Mouse (Mus musculus) C2C12 (cell line): ENCODE results near the gene Uckl1. TPM values are rescaled to one million over a fixed set of nuclear protein-coding genes. Genes with fewer than 3 reads are reported as not detected.

Experiments used
- H3K27me3 ChIP-seq: one replicate; pipeline ENCODE4 v1.6.1; 2011; ENCODE audit not compliant: control insufficient read depth, insufficient read depth, insufficient read length
- H3K36me3 ChIP-seq: one replicate; pipeline ENCODE4 v1.6.1; 2011; ENCODE audit not compliant: control insufficient read depth, insufficient read depth
- H3K4me3 ChIP-seq: one replicate; pipeline ENCODE4 v1.5.1; 2011; ENCODE audit warnings: mild to moderate bottlenecking, control low read depth; ENCODE audit not compliant: poor library complexity, insufficient read depth, severe bottlenecking
- H3K79me2 ChIP-seq: one replicate; pipeline ENCODE4 v1.6.1; 2011; ENCODE audit not compliant: control insufficient read depth, insufficient read depth
- H3K79me3 ChIP-seq: one replicate; pipeline ENCODE4 v1.6.1; 2011; ENCODE audit warnings: low read depth, control low read depth
- H3ac ChIP-seq: one replicate; pipeline ENCODE3; 2011; ENCODE audit warnings: low read depth; ENCODE audit not compliant: control insufficient read depth, insufficient read length
- CEBPB ChIP-seq: IDR thresholded peaks from one replicate; pipeline ENCODE4 v1.6.1; 2011; ENCODE audit warnings: low read depth, mild to moderate bottlenecking, control low read depth, moderate library complexity
- CTCF ChIP-seq: IDR thresholded peaks from one replicate; pipeline ENCODE4 v1.5.1; 2011; ENCODE audit not compliant: control insufficient read depth, insufficient read depth, insufficient read length
- FOSL1 ChIP-seq: IDR thresholded peaks from one replicate; pipeline ENCODE4 v1.8.0; 2011; ENCODE audit warnings: mild to moderate bottlenecking, low read length; ENCODE audit not compliant: poor library complexity, insufficient read depth, severe bottlenecking
- MAX ChIP-seq: IDR thresholded peaks from one replicate; pipeline ENCODE4 v1.6.1; 2011; ENCODE audit warnings: mild to moderate bottlenecking, control low read depth
- MYOD1 ChIP-seq: IDR thresholded peaks from one replicate; pipeline ENCODE4 v1.6.1; 2011; ENCODE audit warnings: low read depth; ENCODE audit not compliant: control insufficient read depth, insufficient read length
- MYOG ChIP-seq: IDR thresholded peaks from one replicate; pipeline ENCODE4 v1.6.1; 2011; ENCODE audit not compliant: control insufficient read depth, insufficient read length; ENCODE audit errors: extremely low read depth
- USF1 ChIP-seq: IDR thresholded peaks from one replicate; pipeline ENCODE4 v1.6.1; 2011; ENCODE audit warnings: low read depth, mild to moderate bottlenecking, control low read depth, moderate library complexity
- long read RNA-seq, 2 experiments: library from polyadenylated mRNA; unstranded; transcript quantifications; one replicate each; pipeline ENCODE4 v2.0.0; 2019 to 2020
- polyA plus RNA-seq: library from polyadenylated mRNA; unstranded; fragments of >200 nt; fragmentation: generic; extraction: Trizol; gene quantifications from one replicate; pipeline ENCODE4 v1.2.1, GENCODE M21; 2012; ENCODE audit warnings: missing spikeins

Uckl1 gene
- polyA plus RNA-seq, result 20.6 TPM
- long read RNA-seq, experiment 1, partial matches to known transcripts, result 3 of 31 reads
- long read RNA-seq, experiment 1, other reads (novel, unspliced or antisense), result 27 of 31 reads
- long read RNA-seq, experiment 2, partial matches to known transcripts, result 2 of 79 reads
- long read RNA-seq, experiment 2, other reads (novel, unspliced or antisense), result 75 of 79 reads

GRCm38 (mm10) chr2:181584411-181584942, at the start of gene Uckl1:
Gene Uckl1 (minus strand): TSS chr2:181584892.
- Histone ChIP-seq H3K79me2 (peaks cover 7% of the 10 kb centered on the region), H3ac (no peak within 1 kb of the TSS), H3K79me3 (peaks cover 1% of the 10 kb centered on the region), H3K4me3 (no peak within 1 kb of the TSS), H3K36me3 (peaks cover 32% of the 10 kb centered on the region), H3K27me3 (no peaks in the 10 kb centered on the region)
- TF ChIP-seq MAX (no peak), CEBPB (no peak), FOSL1 (no peak), USF1 (no peak), MYOG (no peak), MYOD1 (no peak), CTCF (no peak)

DNA sequence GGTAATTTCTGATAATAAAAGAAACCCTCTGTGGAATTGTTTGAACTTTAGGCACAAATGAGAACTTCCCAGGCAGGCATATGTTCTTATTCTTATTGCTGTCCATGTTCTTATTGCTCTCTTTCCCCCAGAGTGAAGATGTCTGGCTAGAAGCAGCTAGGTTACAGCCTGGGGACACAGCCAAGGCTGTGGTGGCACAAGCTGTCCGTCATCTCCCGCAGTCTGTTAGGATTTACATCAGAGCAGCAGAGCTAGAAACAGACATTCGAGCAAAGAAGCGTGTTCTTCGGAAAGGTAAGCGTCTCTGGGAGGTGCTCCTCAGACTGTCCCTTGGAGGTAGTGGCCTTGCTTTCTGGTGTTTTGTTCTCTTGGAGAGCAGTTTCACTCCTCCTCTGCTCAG, 47.9 kb upstream of the Uckl1 start:
- no peaks in the 10 kb centered on the region for H3K27me3 ChIP-seq
- no peaks in the 10 kb centered on the region for H3K79me3 ChIP-seq
- H3ac ChIP-seq, result no peak overlapping the region
- H3K4me3 ChIP-seq, result no peak overlapping the region
- peaks cover 69% of the 10 kb centered on the region for H3K36me3 ChIP-seq
- no peak for TF ChIP-seq USF1
- TF ChIP-seq MAX, result no peak
- no peak for TF ChIP-seq MYOD1
- no peak for TF ChIP-seq CEBPB
- TF ChIP-seq CTCF, result no peak
- no peaks in the 10 kb centered on the region for H3K79me2 ChIP-seq

DNA sequence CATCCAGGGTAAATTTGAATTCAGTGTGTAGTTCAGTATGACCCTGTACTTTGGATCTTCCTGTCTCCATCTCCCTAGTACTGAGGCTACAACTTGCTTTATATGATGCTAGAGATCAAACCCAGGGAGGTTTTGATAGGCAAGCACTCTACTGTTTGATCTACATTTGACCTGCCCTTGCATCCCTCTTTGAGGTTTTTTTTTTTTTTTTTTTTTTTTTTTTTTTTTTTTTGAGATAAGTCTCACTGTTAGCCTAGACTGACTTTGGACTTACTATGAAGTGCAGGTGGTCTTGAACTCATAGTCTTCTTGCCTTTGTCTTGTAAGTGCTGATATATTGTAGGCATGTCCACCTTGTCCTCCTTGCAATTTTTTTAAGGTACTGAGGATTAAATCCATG, 43.8 kb upstream of the Uckl1 start:
- no peak overlapping the region for H3ac ChIP-seq
- no peaks in the 10 kb centered on the region for H3K27me3 ChIP-seq
- no peaks in the 10 kb centered on the region for H3K79me3 ChIP-seq
- no peak overlapping the region for H3K4me3 ChIP-seq
- TF ChIP-seq CEBPB (no peak), CTCF (no peak), MAX (no peak), USF1 (no peak), MYOD1 (no peak), MYOG (no peak), FOSL1 (no peak)
- no peaks in the 10 kb centered on the region for H3K79me2 ChIP-seq
- H3K36me3 ChIP-seq, result peaks cover 37% of the 10 kb centered on the region

DNA sequence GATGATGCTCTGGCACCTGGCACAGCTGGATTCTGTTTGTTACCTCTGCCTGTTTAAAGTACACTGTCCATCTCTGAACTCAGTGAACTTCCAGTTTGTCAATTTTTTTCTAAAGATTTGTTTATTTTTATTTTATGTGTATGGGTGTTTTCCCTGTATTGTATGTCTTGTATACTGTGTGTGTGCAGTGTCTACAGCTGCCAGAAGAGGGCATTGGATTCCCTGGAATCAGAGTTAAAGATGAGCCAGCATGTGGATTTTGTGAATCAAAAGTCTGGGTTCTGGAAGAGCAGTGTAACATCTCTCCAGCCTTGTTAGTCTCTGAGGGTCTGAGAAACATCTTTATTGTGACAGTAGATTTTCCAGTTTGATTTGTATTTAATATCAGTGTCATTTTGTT, 38.7 kb upstream of the Uckl1 start:
- H3K79me2 ChIP-seq, result no peaks in the 10 kb centered on the region
- H3K79me3 ChIP-seq, result no peaks in the 10 kb centered on the region
- H3K36me3 ChIP-seq, result peaks cover 37% of the 10 kb centered on the region
- no peak for TF ChIP-seq CTCF
- no peak for TF ChIP-seq MYOG
- TF ChIP-seq FOSL1, result no peak
- TF ChIP-seq MYOD1, result no peak
- no peak for TF ChIP-seq CEBPB
- TF ChIP-seq USF1, result no peak
- no peak for TF ChIP-seq MAX
- no peak overlapping the region for H3ac ChIP-seq
- H3K27me3 ChIP-seq, result no peaks in the 10 kb centered on the region
- H3K4me3 ChIP-seq, result no peak overlapping the region

DNA sequence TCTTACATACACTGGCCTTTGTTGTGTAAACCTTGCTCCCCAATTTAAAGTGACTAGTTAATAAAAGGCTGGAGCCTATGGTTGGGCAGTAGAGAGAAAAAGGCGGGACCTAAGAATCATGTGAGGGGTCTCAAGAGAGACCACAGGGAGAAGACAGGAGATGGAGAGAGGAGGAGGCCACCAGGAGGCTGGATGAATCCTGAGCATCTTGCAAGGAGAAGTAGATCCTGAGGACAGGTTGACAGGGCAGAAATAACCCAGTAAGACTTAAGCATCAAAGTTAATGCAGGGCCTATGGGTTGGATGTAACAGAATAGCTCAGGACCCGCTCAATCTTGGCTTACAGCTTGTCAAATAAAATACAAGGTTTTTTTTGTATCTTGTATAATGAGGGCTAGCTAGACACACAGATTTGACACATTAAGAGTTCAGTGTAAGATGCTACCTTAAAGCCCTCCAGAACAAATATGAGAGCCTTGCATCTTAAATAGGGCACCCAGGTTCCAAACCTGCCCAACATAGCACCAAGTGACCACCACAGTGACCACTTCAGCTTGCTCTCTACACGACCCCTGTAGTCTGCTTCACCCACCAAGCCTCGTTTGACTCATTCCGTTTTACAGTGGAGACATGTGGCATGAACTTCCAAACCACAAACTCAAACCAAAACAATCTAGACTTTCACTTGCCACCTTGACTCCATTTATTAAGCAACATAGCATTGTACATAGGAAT, 34.2 kb upstream of the Uckl1 start:
- TF ChIP-seq MYOG, result no peak
- TF ChIP-seq MYOD1, result no peak
- no peak for TF ChIP-seq FOSL1
- no peak for TF ChIP-seq MAX
- TF ChIP-seq CEBPB, result no peak
- no peak for TF ChIP-seq USF1
- TF ChIP-seq CTCF, result no peak
- Histone ChIP-seq H3K79me3 (peaks cover 3% of the 10 kb centered on the region), H3K79me2 (peaks cover 9% of the 10 kb centered on the region), H3K4me3 (no peak overlapping the region), H3ac (no peak overlapping the region), H3K27me3 (no peaks in the 10 kb centered on the region), H3K36me3 (peaks cover 61% of the 10 kb centered on the region)

DNA sequence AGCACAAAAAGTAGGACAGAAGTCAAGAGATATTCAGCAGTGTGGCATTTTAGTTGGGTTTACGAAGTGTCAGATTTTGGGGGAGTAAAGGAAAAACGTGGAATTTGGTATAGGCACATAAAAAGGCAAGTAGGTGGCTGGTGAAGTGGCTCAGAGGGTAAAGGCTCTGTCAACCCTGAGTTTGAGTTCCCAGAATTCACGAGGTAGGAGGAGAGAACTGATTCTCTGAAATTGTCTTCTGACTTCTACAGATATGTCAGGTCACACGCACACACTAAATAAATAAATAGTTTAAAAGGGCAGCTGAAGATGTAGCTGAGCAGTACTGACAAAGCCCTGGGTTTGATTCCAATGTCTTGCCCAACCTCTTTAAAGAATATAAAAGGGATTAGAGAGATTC, 17.7 kb upstream of the Uckl1 start:
- Histone ChIP-seq H3K27me3 (no peaks in the 10 kb centered on the region), H3K4me3 (no peak overlapping the region), H3K79me2 (peaks cover 53% of the 10 kb centered on the region), H3K36me3 (no peaks in the 10 kb centered on the region), H3K79me3 (peaks cover 37% of the 10 kb centered on the region), H3ac (no peak overlapping the region)
- no peak for TF ChIP-seq CTCF
- no peak for TF ChIP-seq MYOG
- no peak for TF ChIP-seq FOSL1
- TF ChIP-seq CEBPB, result no peak
- no peak for TF ChIP-seq MYOD1
- no peak for TF ChIP-seq MAX
- no peak for TF ChIP-seq USF1
